ENCODE assay signal across 8 mouse cellular contexts in genomic region chr12:69474916-69475661, GRCm38 (mm10).
DNase-seq lines count a peak whose midpoint lies in the region; ATAC-seq and TF ChIP-seq lines count a peak whose summit lies in the region.
"Had no signal": no experiment of that assay in that cellular context is flagged by ENCODE, and none has a peak within 500 bp of the region (broad histone marks: within the 10 kb centered on the region; RNA-seq: fewer than 3 reads in every experiment).

No protein-coding gene starts in this region.

- peak overlapping the region; percentile 68 for H3K27ac ChIP-seq in heart, embryonic 16.5 days (ENCODE audit: low read length)
- H3K27ac ChIP-seq in stomach, postnatal 0 days (replicated peaks): peak overlapping the region; percentile 83
- H3K27ac ChIP-seq: liver, embryonic 14.5 days had no signal

- TF ChIP-seq EP300 in stomach, postnatal 0 days (optimal IDR thresholded peaks at IDR 0.05): no peak

- 58% methylated on average over 17 of the region's 17 CpGs for WGBS in heart, embryonic 16.5 days
- WGBS in stomach, postnatal 0 days: 53% methylated on average over 17 of the region's 17 CpGs

- H3K4me3 ChIP-seq in heart, embryonic 16.5 days (ENCODE audit: low read length): peak overlapping the region; percentile 7; the same call in 1 of the 2 replicates
- no peak overlapping the region for H3K4me3 ChIP-seq in stomach, postnatal 0 days (ENCODE audit: low read depth, low read length)

- TF ChIP-seq CTCF in stomach, postnatal 0 days (IDR thresholded peaks at IDR 0.05; ENCODE audit: low read depth): no peak

- peaks cover 35% of the 10 kb centered on the region for H3K4me1 ChIP-seq in heart, embryonic 16.5 days (ENCODE audit: control insufficient read depth, insufficient read depth, low read length)
- H3K4me1 ChIP-seq in stomach, postnatal 0 days (replicated peaks; ENCODE audit: control insufficient read depth, insufficient read depth): peaks cover 9% of the 10 kb centered on the region

- peak overlapping the region; percentile 51 for H3K9ac ChIP-seq in heart, embryonic 16.5 days (ENCODE audit: low read length)
- H3K9ac ChIP-seq in stomach, postnatal 0 days (ENCODE audit: low read length): peak overlapping the region; percentile 35
- H3K9ac ChIP-seq: liver, embryonic 14.5 days had no signal

- no peaks in the 10 kb centered on the region for H3K36me3 ChIP-seq in heart, embryonic 16.5 days (ENCODE audit: control insufficient read depth, insufficient read depth)
- no peaks in the 10 kb centered on the region for H3K36me3 ChIP-seq in stomach, postnatal 0 days (ENCODE audit: control insufficient read depth, insufficient read depth, low read length)

- no peaks in the 10 kb centered on the region for H3K27me3 ChIP-seq in heart, embryonic 16.5 days (ENCODE audit: control insufficient read depth, insufficient read depth, low read length)
- H3K27me3 ChIP-seq in stomach, postnatal 0 days (ENCODE audit: control insufficient read depth, insufficient read depth, low read length): no peaks in the 10 kb centered on the region

- no peaks in the 10 kb centered on the region for H3K9me3 ChIP-seq in heart, embryonic 16.5 days (replicated peaks; ENCODE audit: control insufficient read depth, low read length)
- no peaks in the 10 kb centered on the region for H3K9me3 ChIP-seq in stomach, postnatal 0 days (ENCODE audit: control insufficient read depth, low read length)

- DNase-seq in B cell, adult 2 months: peak; percentile 83 to 86
- DNase-seq in CD8-positive naive resting alpha-beta T cell, adult 2 months (ENCODE audit: low read depth in 2 of 2, low spot score in 2 of 2): peak; percentile 65 to 74
- DNase-seq in cerebellum, postnatal 10 days: peak; percentile 72 to 75
- peak; percentile 48 for DNase-seq in lung, postnatal 10 days
- peak; percentile 37 for DNase-seq in stomach, postnatal 0 days (ENCODE audit: low spot score)
- no peak for DNase-seq in right cerebral cortex, postnatal 25 days

- peak overlapping the region; percentile 16 for H3K4me2 ChIP-seq in heart, embryonic 16.5 days (ENCODE audit: low read depth, low read length)
- peak overlapping the region; percentile 6; the same call in 1 of the 2 replicates for H3K4me2 ChIP-seq in stomach, postnatal 0 days (replicated peaks; ENCODE audit: low read depth)

- ATAC-seq in heart, embryonic 16.5 days (replicated peaks; ENCODE audit: extremely low read depth, insufficient read depth, low FRiP score): peak; percentile 67
- peak; percentile 69 for ATAC-seq in stomach, postnatal 0 days (ENCODE audit: low FRiP score, low TSS enrichment)
